Mouse (Mus musculus): ENCODE data around the gene Stat4. TPM values are rescaled to one million over a fixed set of nuclear protein-coding genes. Genes with fewer than 3 reads are reported as not detected.

Stat4 gene
- polyA plus RNA-seq, 1 experiment from 2014 or later, result 3.7 TPM

DNA sequence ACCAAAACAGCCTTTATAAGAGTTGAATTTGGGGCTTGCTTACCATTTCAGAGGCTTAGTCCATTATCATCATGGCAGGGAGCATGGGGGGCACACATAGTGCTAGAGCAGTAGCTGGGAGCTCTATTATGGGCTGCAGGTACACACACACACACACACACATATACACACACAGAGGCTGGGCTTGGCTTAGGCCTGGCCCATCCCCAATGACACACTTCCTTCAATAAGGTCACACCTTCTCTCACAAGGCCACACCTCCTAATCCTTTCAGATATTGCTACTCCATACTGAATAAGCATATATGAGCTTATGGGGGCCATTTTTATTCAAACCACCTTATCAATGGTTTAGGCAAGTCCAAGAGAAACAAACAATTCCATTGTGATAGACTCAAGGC, 25.3 kb downstream of the Stat4 start:
- H3K9me3 ChIP-seq (replicated peaks; ENCODE audit: control insufficient read depth, low read length), result no peaks in the 10 kb centered on the region
- H3K27me3 ChIP-seq (ENCODE audit: control insufficient read depth, insufficient read depth, low read length), result no peaks in the 10 kb centered on the region
- H3K4me3 ChIP-seq (replicated peaks; ENCODE audit: low read length), result no peak overlapping the region
- H3K4me1 ChIP-seq (ENCODE audit: control insufficient read depth, insufficient read depth, low read length), result 0 out of 2 replicates have a peak, but pooled peaks cover 3% of the 10 kb centered on the region
- H3K27ac ChIP-seq (ENCODE audit: low read length), result no peak overlapping the region
- ATAC-seq (ENCODE audit: insufficient read depth, low FRiP score), result no peak
- no peak overlapping the region for H3K4me2 ChIP-seq (ENCODE audit: low read depth, low read length)
- H3K36me3 ChIP-seq (ENCODE audit: control insufficient read depth, insufficient read depth, low read length), result no peaks in the 10 kb centered on the region
- no peak overlapping the region for H3K9ac ChIP-seq (ENCODE audit: low read length)

DNA sequence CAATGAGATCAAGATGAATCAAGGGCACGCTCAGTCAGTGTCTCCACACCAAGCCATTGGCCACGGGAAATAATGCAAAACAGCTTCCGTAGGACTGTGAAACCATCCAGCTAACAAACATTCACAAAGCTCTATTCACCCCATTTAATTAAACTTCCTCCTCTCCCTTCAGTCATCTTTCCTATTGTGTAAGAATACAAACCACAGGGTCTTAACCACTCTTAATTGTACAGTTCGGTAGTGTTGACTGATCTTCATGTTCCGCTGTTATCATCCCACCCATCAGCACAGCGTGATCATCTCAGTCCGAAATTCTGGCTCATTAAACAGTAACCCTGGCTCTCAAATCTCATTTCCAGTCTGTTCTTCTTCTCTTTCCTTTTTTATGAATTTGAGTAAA, 25.8 kb downstream of the Stat4 start:
- Histone ChIP-seq H3K36me3 (ENCODE audit: control insufficient read depth, insufficient read depth, low read length) (no peaks in the 10 kb centered on the region), H3K27ac (ENCODE audit: low read length) (no peak overlapping the region), H3K9me3 (replicated peaks; ENCODE audit: control insufficient read depth, low read length) (no peaks in the 10 kb centered on the region), H3K4me2 (ENCODE audit: low read depth, low read length) (no peak overlapping the region), H3K4me3 (replicated peaks; ENCODE audit: low read length) (no peak overlapping the region), H3K27me3 (ENCODE audit: control insufficient read depth, insufficient read depth, low read length) (no peaks in the 10 kb centered on the region), H3K4me1 (ENCODE audit: control insufficient read depth, insufficient read depth, low read length) (0 out of 2 replicates have a peak, but pooled peaks cover 3% of the 10 kb centered on the region), H3K9ac (ENCODE audit: low read length) (no peak overlapping the region)
- WGBS, result 83% methylated on average over 7 of the region's 7 CpGs
- ATAC-seq (ENCODE audit: insufficient read depth, low FRiP score), result no peak

DNA sequence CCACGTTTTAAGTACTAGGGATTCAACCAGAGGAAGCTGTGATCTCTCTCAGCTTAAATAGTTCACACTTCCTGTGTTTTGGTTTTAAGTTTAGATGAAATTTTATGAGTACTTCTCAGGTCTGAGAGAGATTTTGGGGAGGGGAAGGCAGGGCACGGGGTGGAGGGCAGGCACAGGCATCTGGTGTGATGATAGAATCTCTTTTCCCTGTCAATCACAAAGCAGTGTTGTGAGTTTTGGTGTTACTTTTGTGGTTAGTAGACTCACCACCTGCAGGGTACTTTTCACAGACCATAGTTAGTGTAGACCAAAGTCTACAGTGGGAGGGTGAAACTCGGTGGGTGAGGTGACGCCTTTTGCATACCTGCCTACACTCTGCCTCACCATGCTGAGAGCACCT, 32.7 kb downstream of the Stat4 start:
- ATAC-seq (ENCODE audit: insufficient read depth, low FRiP score), result no peak
- no peaks in the 10 kb centered on the region for H3K9me3 ChIP-seq (replicated peaks; ENCODE audit: control insufficient read depth, low read length)
- WGBS, result 64% methylated on average over 4 of the region's 4 CpGs
- H3K27ac ChIP-seq (ENCODE audit: low read length), result no peak overlapping the region
- H3K36me3 ChIP-seq (ENCODE audit: control insufficient read depth, insufficient read depth, low read length), result no peaks in the 10 kb centered on the region
- no peak overlapping the region for H3K4me2 ChIP-seq (ENCODE audit: low read depth, low read length)
- H3K27me3 ChIP-seq (ENCODE audit: control insufficient read depth, insufficient read depth, low read length), result no peaks in the 10 kb centered on the region
- H3K9ac ChIP-seq (ENCODE audit: low read length), result no peak overlapping the region
- no peaks in the 10 kb centered on the region for H3K4me1 ChIP-seq (ENCODE audit: control insufficient read depth, insufficient read depth, low read length)
- no peak overlapping the region for H3K4me3 ChIP-seq (replicated peaks; ENCODE audit: low read length)

DNA sequence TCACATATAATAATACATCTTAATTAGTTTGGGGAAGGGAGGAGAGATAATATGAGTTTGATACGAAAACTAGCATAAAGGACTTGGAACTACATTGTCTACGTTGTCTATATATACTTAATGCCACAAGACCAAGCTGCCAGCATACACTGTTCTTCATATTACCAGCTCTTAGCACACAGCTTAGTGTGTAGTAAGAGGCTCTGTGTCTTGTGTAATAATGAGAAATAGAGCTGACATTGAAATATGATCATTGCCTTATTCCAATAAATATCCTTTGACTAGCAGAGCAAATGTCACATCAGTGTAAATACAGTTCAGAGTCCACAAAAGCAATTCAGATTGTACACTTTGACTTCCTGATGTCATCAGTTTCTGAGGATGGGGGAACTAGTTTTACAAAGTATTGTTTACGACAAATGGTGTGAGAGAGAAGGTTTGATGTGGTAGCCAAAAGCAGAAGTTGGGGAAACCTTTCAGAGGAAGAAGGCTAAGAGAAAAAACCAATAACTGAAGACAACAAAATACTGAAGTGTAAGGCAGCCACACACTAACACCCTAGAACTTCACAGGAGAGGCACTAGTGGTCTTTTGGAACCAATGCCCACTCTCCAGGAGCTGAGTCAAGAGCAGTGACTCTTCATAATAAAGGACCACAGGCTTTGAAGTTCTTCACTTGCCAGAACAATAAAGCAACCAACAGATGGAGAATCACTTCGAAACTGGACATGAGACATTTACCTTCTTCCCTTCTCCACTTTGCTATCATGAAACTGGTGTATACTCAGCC, 35.2 kb downstream of the Stat4 start:
- Histone ChIP-seq H3K27me3 (ENCODE audit: control insufficient read depth, insufficient read depth, low read length) (no peaks in the 10 kb centered on the region), H3K9ac (ENCODE audit: low read length) (no peak overlapping the region), H3K4me3 (replicated peaks; ENCODE audit: low read length) (no peak overlapping the region), H3K36me3 (ENCODE audit: control insufficient read depth, insufficient read depth, low read length) (no peaks in the 10 kb centered on the region), H3K4me1 (ENCODE audit: control insufficient read depth, insufficient read depth, low read length) (no peaks in the 10 kb centered on the region), H3K9me3 (replicated peaks; ENCODE audit: control insufficient read depth, low read length) (no peaks in the 10 kb centered on the region), H3K4me2 (ENCODE audit: low read depth, low read length) (no peak overlapping the region), H3K27ac (ENCODE audit: low read length) (no peak overlapping the region)
- 82% methylated on average over 4 of the region's 4 CpGs for WGBS
- no peak for ATAC-seq (ENCODE audit: insufficient read depth, low FRiP score)

DNA sequence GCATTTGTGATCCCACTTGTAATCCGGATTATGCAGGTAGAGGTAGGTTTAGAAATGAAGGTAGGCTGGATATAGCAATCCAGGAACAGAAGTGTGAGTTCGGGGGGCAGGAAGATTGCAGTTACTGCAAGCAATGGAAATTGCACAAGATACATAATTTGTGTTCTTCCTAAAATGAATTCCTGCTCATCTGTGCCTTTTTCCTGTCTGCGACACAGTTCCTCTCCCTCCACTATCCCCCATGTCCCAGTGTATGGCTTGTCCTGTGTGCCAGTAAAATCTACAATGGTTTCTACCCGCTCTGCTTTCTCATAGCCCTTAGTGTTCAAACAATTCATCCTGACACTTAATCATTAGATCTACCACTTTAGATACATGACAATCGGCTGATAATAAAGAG, 41.7 kb downstream of the Stat4 start:
- Histone ChIP-seq H3K4me2 (ENCODE audit: low read depth, low read length) (no peak overlapping the region), H3K27ac (ENCODE audit: low read length) (no peak overlapping the region), H3K4me1 (ENCODE audit: control insufficient read depth, insufficient read depth, low read length) (no peaks in the 10 kb centered on the region), H3K9ac (ENCODE audit: low read length) (no peak overlapping the region), H3K9me3 (replicated peaks; ENCODE audit: control insufficient read depth, low read length) (no peaks in the 10 kb centered on the region), H3K27me3 (ENCODE audit: control insufficient read depth, insufficient read depth, low read length) (no peaks in the 10 kb centered on the region), H3K36me3 (ENCODE audit: control insufficient read depth, insufficient read depth, low read length) (no peaks in the 10 kb centered on the region), H3K4me3 (replicated peaks; ENCODE audit: low read length) (no peak overlapping the region)
- no peak for ATAC-seq (ENCODE audit: insufficient read depth, low FRiP score)
- 81% methylated on average over 5 of the region's 5 CpGs for WGBS

DNA sequence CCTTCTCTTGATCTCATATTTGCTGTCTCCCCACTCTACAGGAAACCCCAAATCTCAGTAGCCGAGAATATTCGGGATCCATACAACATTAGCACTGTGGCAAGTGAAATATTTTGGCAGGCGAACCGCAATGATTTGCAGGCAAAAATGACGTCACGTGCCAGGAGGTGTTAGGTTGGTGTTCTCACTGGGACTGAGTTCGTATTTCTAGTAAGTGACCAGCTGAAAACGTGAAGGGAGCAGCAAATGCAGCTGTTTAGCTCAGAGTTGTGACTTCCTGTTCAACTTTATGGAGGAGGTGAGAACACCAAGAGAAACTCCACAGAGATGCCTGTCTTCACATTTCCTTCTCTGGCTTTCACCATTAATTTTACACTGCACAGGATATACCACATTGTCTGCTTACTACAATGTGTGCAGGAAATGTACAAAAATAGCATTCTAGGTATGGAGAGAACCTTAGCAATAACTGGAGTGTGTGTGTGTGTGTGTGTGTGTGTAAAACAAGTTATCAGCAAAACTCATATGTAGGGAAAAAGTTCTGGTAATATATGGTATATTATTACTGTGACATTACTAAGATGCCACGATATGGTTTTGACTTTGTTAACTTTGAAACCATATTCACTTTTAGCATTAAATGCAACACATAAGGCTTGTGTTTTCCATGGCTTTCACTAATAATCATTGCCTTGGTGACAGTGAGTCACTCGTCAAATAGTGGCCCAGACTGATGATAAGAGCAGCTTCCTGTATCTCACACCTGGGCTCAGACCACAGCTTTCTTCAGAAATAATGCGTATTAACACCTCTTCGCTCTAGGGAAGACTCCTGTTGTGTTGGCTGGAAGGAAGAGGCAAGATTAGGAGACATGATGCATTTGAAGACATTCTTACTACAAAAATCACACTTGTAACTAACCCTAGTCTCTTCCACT, 48.1 kb downstream of the Stat4 start:
- Histone ChIP-seq H3K4me2 (ENCODE audit: low read depth, low read length) (no peak overlapping the region), H3K27ac (ENCODE audit: low read length) (no peak overlapping the region), H3K9ac (ENCODE audit: low read length) (no peak overlapping the region), H3K36me3 (ENCODE audit: control insufficient read depth, insufficient read depth, low read length) (no peaks in the 10 kb centered on the region), H3K4me1 (ENCODE audit: control insufficient read depth, insufficient read depth, low read length) (no peaks in the 10 kb centered on the region), H3K27me3 (ENCODE audit: control insufficient read depth, insufficient read depth, low read length) (no peaks in the 10 kb centered on the region), H3K9me3 (replicated peaks; ENCODE audit: control insufficient read depth, low read length) (no peaks in the 10 kb centered on the region), H3K4me3 (replicated peaks; ENCODE audit: low read length) (no peak overlapping the region)
- no peak for ATAC-seq (ENCODE audit: insufficient read depth, low FRiP score)
- WGBS, result 75% methylated on average over 12 of the region's 12 CpGs

DNA sequence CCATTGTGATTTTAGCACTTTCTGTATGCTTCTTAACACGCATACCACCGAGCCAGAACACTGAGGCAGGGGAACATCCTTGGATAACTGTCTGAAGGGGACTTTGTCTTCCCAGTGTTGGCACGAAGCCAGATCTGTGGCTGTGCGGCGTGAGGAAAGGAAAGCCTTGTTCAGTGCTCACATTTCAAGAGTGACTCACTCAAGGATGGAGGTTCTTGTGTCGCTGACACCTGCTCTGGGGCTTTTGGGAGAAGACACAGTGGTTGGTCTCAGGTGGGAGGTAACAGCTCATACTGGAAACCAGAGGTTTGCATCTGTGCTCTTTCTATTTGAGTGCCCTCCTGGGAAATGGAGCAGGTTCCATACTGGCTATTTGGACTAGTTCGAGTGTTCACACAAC, 52.2 kb downstream of the Stat4 start:
- H3K9ac ChIP-seq (ENCODE audit: low read length), result no peak overlapping the region
- H3K4me2 ChIP-seq (ENCODE audit: low read depth, low read length), result no peak overlapping the region
- no peaks in the 10 kb centered on the region for H3K27me3 ChIP-seq (ENCODE audit: control insufficient read depth, insufficient read depth, low read length)
- no peak overlapping the region for H3K4me3 ChIP-seq (replicated peaks; ENCODE audit: low read length)
- no peak for ATAC-seq (ENCODE audit: insufficient read depth, low FRiP score)
- H3K27ac ChIP-seq (ENCODE audit: low read length), result no peak overlapping the region
- no peaks in the 10 kb centered on the region for H3K4me1 ChIP-seq (ENCODE audit: control insufficient read depth, insufficient read depth, low read length)
- no peaks in the 10 kb centered on the region for H3K9me3 ChIP-seq (replicated peaks; ENCODE audit: control insufficient read depth, low read length)
- WGBS, result 51% methylated on average over 7 of the region's 7 CpGs
- H3K36me3 ChIP-seq (ENCODE audit: control insufficient read depth, insufficient read depth, low read length), result no peaks in the 10 kb centered on the region

DNA sequence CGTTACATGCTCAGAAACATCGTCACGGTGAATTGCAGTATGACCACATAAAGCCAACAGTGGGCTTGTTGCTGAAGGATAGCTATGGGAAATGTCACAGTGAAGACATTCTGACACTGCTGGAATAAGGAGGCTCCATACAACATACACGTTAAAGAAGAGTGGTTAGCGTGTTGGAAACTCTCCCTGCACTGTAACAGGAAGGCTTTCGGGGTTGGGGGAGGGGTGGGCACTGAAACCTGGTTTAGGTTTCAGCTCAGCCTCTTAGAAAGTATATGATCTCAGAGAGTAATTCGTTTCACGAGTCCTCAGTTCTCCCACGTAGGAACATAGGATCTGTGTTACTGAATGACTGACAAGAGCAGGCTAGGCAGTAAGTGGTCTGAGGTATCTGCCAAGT, 52.7 kb downstream of the Stat4 start:
- ATAC-seq (ENCODE audit: insufficient read depth, low FRiP score), result no peak
- Histone ChIP-seq H3K4me3 (replicated peaks; ENCODE audit: low read length) (no peak overlapping the region), H3K27ac (ENCODE audit: low read length) (no peak overlapping the region), H3K9me3 (replicated peaks; ENCODE audit: control insufficient read depth, low read length) (no peaks in the 10 kb centered on the region), H3K9ac (ENCODE audit: low read length) (no peak overlapping the region), H3K4me1 (ENCODE audit: control insufficient read depth, insufficient read depth, low read length) (no peaks in the 10 kb centered on the region), H3K27me3 (ENCODE audit: control insufficient read depth, insufficient read depth, low read length) (no peaks in the 10 kb centered on the region), H3K36me3 (ENCODE audit: control insufficient read depth, insufficient read depth, low read length) (no peaks in the 10 kb centered on the region), H3K4me2 (ENCODE audit: low read depth, low read length) (no peak overlapping the region)
- 76% methylated on average over 9 of the region's 9 CpGs for WGBS

DNA sequence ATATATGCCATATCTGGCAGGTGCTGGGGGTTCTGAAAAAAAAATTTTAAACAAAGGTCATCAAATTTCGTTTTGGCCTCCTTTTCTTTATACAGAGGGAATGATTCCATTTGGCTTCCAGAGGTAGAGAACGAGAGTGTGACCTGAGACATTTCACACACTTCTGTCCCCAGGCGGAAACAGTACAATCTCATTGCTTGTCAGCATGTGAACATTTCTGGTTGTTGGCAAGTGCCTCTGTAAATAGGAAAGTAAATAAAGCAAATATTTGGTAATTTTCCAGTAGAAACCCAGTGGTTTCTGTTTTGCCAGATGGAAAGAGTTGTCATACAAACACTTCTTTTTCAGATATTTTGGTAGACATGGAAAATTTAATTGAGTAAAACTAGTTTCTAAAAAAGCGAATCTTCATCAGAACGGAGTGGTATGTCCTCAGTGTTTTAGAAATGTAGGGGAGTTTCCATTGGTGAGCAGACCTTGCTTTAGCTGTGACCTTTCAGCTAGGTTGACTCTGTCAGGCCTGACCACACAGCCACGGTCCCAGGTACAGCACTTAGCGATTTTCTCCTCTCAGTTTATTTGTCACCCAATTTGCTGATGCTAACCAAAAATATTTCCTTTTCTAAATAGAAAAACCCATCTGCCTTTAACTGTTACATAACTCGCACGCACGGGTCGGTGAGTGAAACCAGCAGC, 53.6 kb downstream of the Stat4 start:
- Histone ChIP-seq H3K27ac (ENCODE audit: low read length) (no peak overlapping the region), H3K4me2 (ENCODE audit: low read depth, low read length) (no peak overlapping the region), H3K9ac (ENCODE audit: low read length) (no peak overlapping the region), H3K4me3 (replicated peaks; ENCODE audit: low read length) (no peak overlapping the region), H3K9me3 (replicated peaks; ENCODE audit: control insufficient read depth, low read length) (no peaks in the 10 kb centered on the region), H3K27me3 (ENCODE audit: control insufficient read depth, insufficient read depth, low read length) (no peaks in the 10 kb centered on the region), H3K4me1 (ENCODE audit: control insufficient read depth, insufficient read depth, low read length) (no peaks in the 10 kb centered on the region), H3K36me3 (ENCODE audit: control insufficient read depth, insufficient read depth, low read length) (no peaks in the 10 kb centered on the region)
- ATAC-seq (ENCODE audit: insufficient read depth, low FRiP score), result no peak
- 76% methylated on average over 11 of the region's 11 CpGs for WGBS
